Comparison of ENCODE assay signal across 8 mouse cellular contexts in genomic region chr7:30169583-30170282, GRCm38 (mm10). TPM values are rescaled to one million over a fixed set of nuclear protein-coding genes. Genes with fewer than 3 reads are reported as not detected.
DNase-seq lines count a peak whose midpoint lies in the region; ATAC-seq lines count a peak whose summit lies in the region.

TSS of gene Zfp146 (minus strand) at chr7:30169750.

- peak within 1 kb of the TSS; percentile 79 for H3K4me3 ChIP-seq in heart, embryonic 10.5 days
- peak within 1 kb of the TSS; percentile 69 for H3K4me3 ChIP-seq in kidney, embryonic 15.5 days (replicated peaks)

- H3K9ac ChIP-seq in kidney, embryonic 15.5 days = peak within 1 kb of the TSS; percentile 72

- peak within 1 kb of the TSS; percentile 96 for H3K27ac ChIP-seq in heart, embryonic 10.5 days
- peak within 1 kb of the TSS; percentile 94 for H3K27ac ChIP-seq in kidney, embryonic 15.5 days

- H3K27me3 ChIP-seq in heart, embryonic 10.5 days (ENCODE audit: insufficient read depth, poor library complexity, severe bottlenecking) = no peaks in the 10 kb centered on the region
- H3K27me3 ChIP-seq in kidney, embryonic 15.5 days = no peaks in the 10 kb centered on the region

- ATAC-seq in erythroblast, adult 5-6 weeks (replicated peaks; ENCODE audit: low FRiP score, poor library complexity, severe bottlenecking) = peak; percentile 95
- peak; percentile 98 for ATAC-seq in kidney, embryonic 15.5 days (replicated peaks; ENCODE audit: low FRiP score)
- peak; percentile 97 for ATAC-seq in monocyte, adult 5-6 weeks (replicated peaks; ENCODE audit: insufficient number of reproducible peaks, low FRiP score, low TSS enrichment, poor library complexity, severe bottlenecking)

- WGBS in heart, embryonic 10.5 days = under 1% methylated on average over 36 of the region's 36 CpGs
- under 1% methylated on average over 36 of the region's 36 CpGs for WGBS in kidney, embryonic 15.5 days

- peak within 1 kb of the TSS; percentile 73 for H3K4me2 ChIP-seq in kidney, embryonic 15.5 days

- H3K36me3 ChIP-seq in heart, embryonic 10.5 days = peaks cover 32% of the 10 kb centered on the region
- peaks cover 36% of the 10 kb centered on the region for H3K36me3 ChIP-seq in kidney, embryonic 15.5 days

- H3K9me3 ChIP-seq in heart, embryonic 10.5 days = peaks cover 9% of the 10 kb centered on the region
- H3K9me3 ChIP-seq in kidney, embryonic 15.5 days (replicated peaks) = peaks cover 24% of the 10 kb centered on the region

- DNase-seq in A20 (ENCODE audit: low read depth, low spot score) (peak; percentile 95), liver (peak; percentile 91)
- DNase-seq in brain, adult 2 months (ENCODE audit: low read depth, low spot score) = peak; percentile 99
- peak; percentile 98 for DNase-seq in heart, embryonic 10.5 days (ENCODE audit: low spot score)
- peak; percentile 88 to 90 for DNase-seq in spleen, postnatal 4 days (ENCODE audit: low spot score in 2 of 2)

- H3K4me1 ChIP-seq in heart, embryonic 10.5 days = peaks cover 13% of the 10 kb centered on the region; the same call in 1 of the 2 replicates
- H3K4me1 ChIP-seq in kidney, embryonic 15.5 days = peaks cover 10% of the 10 kb centered on the region

RNA-seq across cellular contexts. Expression of gene Zfp146, which starts in this region (rescaled TPM):
- total RNA-seq in erythroblast, adult 5-6 weeks (2015; ENCODE audit: low replicate concordance) = 21.5 and 34.4 TPM in 2 replicates
- 30.3 and 56.9 TPM in 2 replicates for total RNA-seq in erythroblast, adult 5-6 weeks (2017; ENCODE audit: low replicate concordance)
- 8.6 and 9.5 TPM in 2 replicates for polyA plus RNA-seq in heart, embryonic 10.5 days (2016; fragmentation: Nextera tagmentation; extraction: Ambion mirVana)
- 17.8 and 20.2 TPM in 2 replicates for polyA plus RNA-seq in kidney, embryonic 15.5 days (2015; fragmentation: Nextera tagmentation; extraction: Ambion mirVana)
- 26.9 to 47.7 TPM (median 40.3 TPM) in 3 replicates for total RNA-seq in monocyte, adult 5-6 weeks (2017)

Comparison
In these comparisons a context has a peak if more than half of its experiments do, and no peak if none do; other contexts are left out.
1. Peak in every context shown above with its lines: DNase-seq, ATAC-seq, H3K4me3 ChIP-seq and H3K27ac ChIP-seq.